Mouse (Mus musculus): Measurements from ENCODE around the gene Dus4l.
A peak's percentile ranks its signal among the peaks of the same experiment; 100 is the strongest.
"Not testable (repeated sequence)": the region's sequence is repeated elsewhere in the genome, so short reads cannot be mapped to it uniquely, and the experiment has no call there.

The Dus4l gene

DNA sequence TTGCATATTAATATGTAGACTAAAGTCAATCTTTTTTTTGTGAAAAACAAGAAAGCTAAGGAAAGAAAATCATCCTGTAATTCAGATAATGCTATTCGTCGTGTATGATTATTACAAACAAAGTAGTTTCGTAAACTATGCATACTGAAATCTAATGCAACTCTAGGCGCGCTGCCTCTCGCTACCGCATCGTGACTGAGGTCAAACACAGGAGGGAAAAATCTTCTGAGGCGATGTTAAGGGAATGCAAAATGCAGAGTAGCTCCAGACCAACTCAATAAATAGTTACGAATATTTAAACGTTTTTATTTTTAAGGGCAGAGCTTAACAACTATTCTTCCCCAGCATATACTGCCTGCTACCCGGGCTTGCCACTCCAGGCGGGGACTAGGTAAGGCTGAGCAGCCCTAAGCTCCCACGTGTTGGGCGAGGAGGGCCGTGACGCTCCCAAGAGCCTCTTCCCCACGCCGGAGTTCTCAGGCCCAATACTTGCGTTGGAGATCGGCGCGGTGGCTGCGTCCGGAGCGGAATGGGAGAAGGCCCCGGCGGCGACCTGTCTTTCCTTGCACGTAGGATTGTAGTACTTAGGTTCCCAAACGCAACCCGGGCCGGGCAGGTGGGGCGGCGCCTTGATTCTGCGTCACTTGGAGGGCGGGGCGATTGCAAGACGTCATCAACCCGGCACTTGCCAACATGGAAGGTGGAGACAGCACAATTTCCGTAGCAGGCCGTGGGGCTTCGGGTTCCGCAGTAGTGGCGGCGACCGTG lies at the start of gene Dus4l, which contains the start of gene Cog5:
Gene Dus4l, minus strand, starts transcription at position 630 of the 768 bp plus-strand sequence.
Gene Cog5, plus strand, starts transcription at position 673 of the 768 bp plus-strand sequence.
- peak; percentile 99 for DNase-seq (ENCODE audit: low spot score)

DNA sequence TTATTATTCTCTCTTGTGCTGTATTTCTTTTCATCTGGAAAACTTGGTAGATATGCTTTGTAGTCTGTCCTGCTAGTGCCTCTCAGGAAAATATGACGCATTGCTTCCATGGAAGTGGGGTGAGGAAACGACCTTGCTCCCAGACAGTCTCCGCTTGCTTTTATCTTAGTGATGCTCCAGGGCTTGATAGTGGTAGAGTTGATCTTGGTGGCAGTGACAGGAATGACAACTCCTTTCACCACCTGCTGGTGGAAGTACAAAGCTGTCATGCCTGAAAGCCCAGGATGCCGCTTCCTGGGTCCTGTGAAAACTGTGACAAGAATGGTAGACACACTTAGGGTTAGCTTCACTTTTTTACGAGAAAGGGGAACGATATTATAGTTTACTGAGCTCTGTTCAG lies 49.3 kb upstream of the Dus4l start:
- DNase-seq (ENCODE audit: low spot score) = no peak

DNA sequence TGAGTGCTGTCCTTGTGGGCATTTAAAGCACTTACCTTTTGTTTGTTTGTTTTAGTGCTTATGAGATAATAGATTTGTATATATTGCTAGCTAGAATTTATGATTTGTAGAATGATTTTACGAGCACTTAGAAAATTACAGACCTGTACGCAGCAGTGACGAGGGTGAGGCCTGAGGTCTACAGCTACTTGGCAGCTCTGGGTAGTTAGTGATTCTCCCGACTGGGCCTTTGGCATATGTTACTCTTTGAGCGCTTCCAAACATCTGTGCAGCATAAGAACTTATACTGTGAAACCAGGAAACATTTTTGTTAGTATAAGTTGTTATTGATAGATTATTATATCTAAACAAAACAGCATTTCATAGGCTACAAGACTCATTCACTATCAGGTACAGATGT lies 46.8 kb upstream of the Dus4l start:
- DNase-seq (ENCODE audit: low spot score) = no peak

DNA sequence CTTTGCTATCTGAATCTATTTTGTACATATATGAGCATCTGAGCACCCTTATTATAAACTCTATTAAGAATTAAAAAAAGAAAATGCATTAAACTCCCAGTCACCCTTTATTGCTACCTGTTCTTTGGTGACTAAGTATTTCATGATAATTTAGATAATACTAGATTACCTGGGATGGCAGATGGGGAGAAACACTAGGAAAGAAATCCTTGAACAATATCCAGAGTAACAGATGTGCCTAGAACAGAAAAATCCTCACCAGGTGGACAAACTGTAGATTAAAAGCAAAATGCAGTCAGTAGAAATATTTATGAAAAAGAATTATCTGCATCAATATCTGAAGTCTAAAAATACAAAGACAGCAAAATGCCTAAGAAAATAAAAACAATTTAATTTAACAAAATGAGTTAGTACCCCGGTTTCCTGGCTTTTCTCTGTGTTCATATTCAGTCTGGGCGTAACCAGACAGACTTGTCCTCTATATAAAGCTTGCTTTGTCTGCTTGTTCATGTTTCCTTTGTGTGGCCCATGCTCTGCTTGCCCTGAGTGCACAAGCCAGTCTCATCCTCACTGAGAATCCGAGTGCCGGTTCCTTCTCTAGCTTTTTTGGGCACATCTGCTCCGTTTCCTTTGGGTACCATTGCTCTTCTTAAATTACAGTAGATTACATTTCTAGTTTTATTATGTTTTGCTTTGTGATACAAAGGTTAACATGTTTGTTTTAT lies 46.2 kb upstream of the Dus4l start:
- DNase-seq (ENCODE audit: low spot score) = no peak

DNA sequence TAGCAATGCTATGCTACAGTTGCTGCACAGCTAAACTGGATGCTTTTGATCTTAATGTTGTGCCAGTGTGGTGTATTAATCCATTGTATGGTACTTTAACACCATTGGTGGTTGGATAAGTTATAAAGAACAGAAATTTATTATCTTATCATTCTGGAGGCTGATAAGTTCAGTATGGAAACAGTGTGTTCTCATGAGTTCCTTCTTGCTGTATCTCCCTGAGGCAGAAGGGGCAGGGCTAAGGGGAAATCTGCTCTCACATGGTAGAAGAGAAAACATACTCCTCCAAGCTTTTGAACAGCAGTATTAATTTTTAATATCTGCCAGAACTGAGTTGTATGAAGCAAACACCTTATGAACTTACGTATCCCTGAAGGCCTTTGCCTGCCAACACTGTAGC lies 38.7 kb upstream of the Dus4l start:
- DNase-seq (ENCODE audit: low spot score) = no peak

DNA sequence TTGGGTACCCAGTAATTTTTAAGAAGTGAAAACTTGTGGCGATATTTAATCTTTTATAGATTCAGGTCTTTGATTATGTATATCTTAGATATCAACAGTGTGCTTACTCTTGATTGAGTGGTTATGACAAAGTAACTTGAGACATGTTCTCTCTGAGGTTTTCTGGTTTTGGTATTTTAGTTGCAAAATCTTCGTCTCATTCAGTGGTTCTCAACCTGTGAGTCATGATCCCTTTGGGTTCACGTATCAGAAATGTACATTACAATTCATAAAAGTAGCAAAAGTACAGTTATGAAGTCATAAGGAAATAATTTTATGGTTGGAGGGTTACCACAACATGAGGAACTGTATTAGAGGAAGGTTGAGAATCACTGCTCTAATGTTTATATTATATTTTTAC lies 32.1 kb upstream of the Dus4l start:
- no peak for DNase-seq (ENCODE audit: low spot score)

DNA sequence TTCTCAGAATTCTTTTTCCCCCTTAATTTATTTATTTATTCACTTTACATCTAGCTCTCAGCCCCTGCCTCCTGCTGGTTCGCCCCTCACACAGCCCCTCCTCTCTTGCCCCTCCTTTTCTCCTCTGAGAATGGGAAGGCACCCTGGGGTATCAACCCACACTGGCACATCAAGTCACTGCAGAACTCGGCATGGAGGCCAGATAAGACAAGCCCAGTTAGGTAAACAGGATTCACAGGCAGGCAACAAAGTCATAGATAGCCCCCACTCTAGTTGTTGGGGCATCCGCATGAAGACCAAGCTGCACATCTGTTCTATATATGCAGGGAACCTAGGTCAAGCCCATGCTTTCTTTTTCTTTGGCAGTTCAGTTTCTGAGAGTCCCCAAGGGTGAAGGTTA lies 12.6 kb upstream of the Dus4l start:
- no peak for DNase-seq (ENCODE audit: low spot score)

DNA sequence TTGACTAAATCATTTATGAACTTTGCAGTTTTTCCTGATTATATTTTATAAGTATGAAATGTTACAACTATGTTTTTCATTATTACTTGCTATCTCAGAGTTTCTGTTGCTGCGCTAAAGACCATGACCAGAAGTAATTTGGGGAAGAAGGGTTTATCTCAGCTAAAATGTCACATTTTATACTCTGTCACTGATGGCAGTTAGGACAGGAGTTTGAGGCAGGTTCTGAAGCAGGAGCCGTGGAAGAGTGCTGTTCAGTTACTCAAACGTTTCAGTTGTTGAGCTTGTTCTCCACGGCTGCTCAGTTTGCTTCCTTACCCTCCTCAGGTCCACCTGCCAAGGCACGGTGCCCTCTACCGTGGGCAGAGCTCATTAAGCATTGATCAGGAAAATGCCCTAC lies 11.4 kb upstream of the Dus4l start:
- DNase-seq (ENCODE audit: low spot score) = no peak

DNA sequence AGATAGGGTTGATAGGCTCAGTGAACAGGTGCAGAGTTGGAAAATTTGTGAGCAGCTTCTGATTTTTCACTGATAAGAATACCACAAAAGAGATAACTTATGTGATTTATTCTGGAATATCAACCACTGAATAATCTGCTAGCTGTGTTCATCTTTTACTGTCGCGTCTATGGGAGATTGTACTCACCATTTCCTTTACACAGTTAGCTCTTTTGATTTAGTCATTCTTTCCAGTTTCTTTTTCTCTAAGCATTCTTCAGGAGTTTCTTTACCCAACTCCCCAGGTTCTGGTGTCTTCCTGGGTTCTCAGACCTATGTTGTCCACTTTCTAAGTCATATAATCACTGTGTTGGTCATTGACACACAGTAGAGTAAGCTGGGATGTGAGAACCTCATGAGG lies 2.2 kb upstream of the Dus4l start:
- DNase-seq (ENCODE audit: low spot score) = no peak

DNA sequence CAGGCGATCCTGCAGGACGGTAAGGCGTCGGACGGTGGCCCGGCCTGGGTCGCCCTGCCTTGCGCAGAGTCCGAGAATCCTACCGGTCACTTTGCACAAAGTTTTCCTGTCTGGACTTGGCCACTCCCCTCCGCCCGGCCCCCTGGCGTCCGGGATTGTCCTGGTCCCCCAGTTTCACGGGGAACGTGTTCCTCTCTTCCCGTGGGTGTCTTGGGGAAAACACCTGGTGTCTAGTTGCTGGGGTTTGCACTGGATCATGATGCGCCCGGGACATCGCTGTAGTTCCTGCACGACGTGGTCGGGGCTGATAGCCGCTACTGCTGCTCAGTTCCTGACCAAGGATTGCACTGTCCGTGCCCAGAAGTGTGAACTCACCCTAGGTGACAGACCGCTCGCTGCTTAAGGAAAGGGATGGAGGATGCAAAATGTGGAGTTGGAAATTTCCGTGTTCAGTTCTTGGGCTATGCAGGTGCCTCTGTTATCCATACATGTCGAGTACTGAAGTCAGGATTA lies 395 bp upstream of the Dus4l start:
- no peak for DNase-seq (ENCODE audit: low spot score)

DNA sequence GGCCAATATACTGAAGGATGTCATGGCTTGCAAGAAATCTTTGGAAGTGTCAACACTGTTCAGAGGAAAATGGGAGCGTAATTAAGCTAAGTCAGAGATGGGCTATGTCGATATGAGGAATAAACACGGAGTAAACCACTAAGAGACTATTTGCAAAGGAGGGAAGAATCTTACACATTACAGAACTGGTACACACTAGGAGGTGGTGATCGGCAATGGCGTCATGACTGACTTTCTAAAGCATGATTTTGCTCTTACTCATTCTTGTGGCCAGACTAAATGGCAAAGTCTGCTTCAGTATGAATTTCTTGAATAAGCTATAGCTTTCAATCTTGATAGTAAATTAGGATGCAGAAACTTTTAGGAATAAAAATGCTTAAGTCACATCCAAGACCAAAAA lies 1.0 kb downstream of the Dus4l start:
- DNase-seq (ENCODE audit: low spot score) = no peak

DNA sequence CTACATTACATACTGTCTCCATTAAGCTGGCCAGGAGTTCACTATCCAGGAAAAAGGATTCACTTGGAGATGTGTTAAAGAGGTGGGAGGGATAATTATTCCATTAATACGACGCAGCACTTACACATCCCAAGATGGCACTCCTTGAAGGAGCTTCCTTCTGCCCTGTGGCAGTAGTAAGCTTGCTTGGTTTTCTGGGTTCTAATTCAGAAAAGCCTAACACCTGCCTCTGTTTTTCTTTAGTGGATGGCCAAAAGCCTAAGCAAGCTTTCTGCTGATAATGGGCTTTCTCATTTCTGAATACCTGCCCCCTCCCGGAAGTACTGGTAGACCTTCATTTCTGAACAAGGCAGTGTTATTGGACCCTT lies 19.4 kb downstream of the Dus4l start:
- no peak for DNase-seq (ENCODE audit: low spot score)

DNA sequence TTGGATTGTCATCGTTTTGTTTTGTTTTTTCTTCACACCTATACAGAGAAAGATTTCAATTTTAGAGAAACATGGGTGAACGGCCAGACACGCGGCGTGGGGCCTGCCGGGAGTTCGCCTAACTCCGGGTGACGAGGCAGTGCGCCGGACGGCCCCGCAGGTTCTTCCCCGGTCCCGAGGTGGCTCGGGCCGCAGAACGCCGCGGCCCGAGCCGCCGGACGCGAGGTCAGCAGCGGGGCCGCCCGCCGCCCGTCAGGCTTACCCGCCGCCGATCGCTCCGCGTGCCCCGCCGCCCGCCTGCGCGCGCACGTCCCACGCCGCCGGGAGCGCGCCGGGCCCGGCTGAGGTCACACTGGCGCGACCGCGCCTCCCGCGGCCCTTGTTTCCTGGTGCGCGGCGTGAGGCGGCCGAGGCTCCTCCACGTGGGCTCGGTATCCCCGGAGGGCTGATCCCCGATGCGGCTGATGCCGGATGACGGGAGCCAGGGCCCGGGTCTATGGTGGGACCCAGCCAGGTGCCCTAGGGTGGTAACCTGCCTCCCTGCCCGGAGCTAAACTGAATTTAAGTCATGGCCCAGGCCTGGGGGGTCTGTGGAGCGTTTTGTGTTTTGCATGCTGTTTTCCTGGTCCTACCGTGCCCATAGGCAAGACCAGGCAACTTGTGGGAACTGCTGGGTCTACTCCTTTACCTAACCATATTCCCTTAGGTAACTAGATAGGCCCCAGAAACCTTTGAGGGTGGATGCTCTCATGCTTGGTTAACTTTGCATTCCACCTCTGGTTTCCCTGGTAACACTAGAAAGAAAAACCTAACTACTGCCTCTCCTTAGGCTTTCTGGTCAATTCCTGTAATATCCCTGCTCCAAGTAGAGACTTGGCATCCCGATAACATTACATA lies 20.0 kb downstream of the Dus4l start, which contains the start of gene Bcap29:
Gene Bcap29, minus strand, starts transcription at position 316 of the 897 bp plus-strand sequence.
- DNase-seq (ENCODE audit: low spot score) = peak; percentile 62

DNA sequence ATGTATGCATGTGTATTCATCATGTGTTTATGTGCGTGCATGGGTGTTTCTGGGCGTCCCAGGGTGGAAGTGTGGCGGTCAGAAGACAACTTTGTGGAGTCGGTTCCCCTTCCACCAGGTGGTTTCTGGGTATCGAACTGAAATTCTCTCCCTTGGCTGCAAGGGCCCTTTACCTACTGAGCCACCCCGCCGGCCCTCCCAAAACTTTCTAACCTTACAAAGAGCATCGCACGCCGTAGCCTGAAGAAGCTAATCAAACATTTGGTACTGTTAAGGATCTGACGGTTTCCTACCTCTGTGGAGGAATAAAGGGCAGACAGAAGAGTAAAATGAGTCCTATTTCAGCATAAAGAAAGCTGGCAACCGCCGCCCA lies 20.7 kb downstream of the Dus4l start:
- DNase-seq (ENCODE audit: low spot score) = no peak

DNA sequence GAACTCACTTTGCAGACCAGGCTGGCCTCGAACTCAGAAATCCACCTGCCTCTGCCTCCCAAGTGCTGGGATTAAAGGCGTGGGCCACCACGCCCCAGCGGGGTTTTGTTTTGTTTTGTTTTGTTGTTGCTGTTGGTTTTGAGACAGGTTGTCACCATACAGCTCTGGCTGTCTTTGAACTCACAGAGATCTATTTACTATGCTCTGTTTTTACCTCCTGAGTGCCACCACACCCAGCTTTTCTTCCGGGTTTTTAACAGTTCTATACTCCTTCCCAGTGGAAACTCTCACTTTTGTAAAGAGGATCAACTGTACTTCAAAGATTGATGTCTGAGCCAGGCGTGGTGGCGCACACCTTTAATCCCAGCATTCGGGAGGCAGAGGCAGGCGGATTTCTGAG lies 26.2 kb downstream of the Dus4l start:
- DNase-seq (ENCODE audit: low spot score) = not testable (repeated sequence)

DNA sequence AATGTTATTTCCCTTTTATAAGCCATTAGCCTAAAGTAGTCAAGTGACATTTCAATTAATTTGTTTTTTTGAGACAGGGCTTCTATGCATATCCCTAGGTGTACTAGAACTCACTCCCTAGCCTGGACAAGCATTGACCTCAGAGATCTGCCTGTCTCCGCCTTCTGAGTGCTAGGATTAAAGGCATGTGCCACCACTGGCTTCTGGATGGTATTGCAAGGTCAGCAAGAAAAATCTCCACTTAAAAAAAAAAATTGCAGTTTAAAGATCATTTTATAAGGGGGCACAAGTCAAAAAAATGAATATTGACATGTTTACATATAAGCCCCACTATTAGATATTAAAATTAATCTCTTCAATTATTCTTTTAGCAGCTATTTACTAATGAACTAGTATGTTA lies 29.6 kb downstream of the Dus4l start:
- no peak for DNase-seq (ENCODE audit: low spot score)

DNA sequence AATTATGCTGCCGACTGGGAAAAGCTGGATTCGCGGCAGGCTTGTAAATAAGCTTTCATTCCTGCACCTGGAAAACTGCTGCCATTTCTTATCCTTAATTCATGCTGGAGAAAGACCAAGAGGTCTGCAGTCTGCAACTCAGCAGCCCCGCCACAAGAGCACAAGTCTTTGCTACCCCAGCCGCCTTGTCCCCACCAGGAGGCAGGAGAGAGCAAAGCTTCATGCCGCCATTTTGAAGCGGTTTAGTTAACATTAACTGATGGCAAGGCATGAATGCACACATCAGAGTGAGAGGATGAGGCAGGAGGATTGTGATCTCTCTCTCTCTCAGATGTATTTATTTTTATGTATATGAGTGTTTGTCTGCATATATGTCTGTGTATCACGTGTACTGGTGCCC lies 34.5 kb downstream of the Dus4l start:
- no peak for DNase-seq (ENCODE audit: low spot score)

DNA sequence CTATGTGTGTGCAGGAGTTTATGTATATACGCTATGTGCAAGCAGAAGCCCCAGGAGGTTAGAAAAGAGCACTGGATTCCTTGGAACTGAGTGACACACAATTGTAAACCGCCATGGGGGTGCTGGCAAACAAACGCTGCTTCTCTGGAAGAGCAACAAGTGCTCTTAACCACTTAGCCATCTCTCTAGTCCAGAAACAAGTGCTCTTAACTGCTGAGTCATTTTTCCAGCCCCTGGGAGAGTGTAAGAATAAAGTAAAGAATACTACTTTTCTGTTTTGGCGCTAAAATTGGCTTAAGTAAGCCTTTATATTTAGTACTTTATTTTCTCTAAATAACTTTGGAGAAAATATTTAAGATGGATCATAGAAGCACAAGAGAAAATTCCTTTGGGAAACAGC lies 41.3 kb downstream of the Dus4l start:
- no peak for DNase-seq (ENCODE audit: low spot score)

DNA sequence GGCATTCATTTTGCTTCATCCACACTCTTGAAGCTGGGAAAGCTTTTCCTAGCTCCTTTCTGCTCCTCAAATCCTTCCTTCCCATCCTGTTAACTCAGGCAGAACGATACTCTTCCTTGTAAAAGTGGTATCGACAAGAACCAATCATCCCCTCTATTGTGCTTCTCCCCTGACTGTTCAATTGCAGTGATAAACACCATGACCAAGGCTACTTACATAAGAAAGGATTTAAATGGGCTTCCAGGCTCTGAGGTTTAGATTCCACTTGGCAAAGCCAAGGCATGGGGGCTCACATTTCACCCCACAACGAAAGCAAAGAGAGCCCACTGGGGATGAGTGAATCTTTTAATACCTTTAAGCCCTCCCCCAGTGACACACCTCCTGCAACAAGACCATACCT lies 46.5 kb downstream of the Dus4l start:
- no peak for DNase-seq (ENCODE audit: low spot score)

DNA sequence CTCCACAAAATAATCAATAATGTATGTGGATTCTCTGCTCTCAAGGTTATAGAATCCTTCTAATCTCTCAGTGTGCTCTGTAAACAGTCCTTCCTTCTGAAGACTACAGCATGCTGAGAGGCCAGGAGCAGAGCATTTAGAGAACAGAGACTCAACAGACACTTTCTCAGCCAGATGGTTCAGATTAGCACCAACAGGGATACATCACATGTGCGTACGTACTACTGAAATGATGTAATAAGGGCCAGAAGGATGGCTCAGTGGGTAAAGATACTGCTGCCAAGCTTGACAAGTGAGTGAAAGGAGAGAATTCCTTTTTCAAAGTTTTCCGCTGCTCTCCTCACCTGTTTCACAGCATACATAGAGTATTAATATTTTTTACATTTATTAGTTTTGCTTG lies 49.7 kb downstream of the Dus4l start:
- DNase-seq (ENCODE audit: low spot score) = no peak

DNA sequence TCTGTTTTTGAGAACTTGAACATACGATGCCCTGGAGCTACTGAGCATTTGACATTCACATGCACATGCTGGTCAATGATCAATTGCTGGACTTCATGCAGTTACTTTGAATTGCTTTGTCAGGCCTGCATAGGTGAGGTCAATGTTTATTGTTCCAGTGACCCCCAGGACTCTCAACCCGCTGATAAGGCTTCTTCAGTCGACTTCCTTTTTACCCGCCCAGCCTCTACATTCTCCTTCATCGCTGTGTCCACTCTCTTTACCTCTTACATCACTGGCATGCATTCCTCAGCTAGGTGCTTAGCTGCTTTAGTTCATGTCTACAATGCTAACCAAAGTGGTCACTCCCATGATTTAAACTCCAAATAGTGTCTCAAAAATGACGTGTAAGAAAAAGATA lies 51.0 kb downstream of the Dus4l start:
- no peak for DNase-seq (ENCODE audit: low spot score)

DNA sequence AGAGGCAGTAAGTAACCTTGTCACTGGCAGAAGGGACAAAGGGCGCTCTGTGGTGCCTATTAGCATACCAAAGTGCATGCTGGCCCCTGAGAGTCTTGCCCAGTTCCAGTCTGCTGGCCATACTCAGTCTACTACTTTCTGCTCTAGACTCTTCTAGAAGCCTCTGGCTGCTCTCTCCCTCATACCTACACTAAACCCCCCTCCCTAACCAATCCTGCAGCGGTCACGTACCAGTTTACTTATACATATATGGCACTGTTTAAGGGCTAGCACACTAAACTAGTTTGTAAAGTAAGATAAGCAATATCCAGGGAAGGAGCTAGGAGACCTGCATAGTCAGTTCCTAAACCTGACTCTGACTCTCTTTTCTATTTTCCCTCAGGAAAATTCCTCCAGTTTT lies 60.3 kb downstream of the Dus4l start:
- no peak for DNase-seq (ENCODE audit: low spot score)

All from ovary, postnatal 14 days (tissue).